Mouse (Mus musculus): ENCODE measurements around the gene Adra2b.

Adra2b gene

DNA sequence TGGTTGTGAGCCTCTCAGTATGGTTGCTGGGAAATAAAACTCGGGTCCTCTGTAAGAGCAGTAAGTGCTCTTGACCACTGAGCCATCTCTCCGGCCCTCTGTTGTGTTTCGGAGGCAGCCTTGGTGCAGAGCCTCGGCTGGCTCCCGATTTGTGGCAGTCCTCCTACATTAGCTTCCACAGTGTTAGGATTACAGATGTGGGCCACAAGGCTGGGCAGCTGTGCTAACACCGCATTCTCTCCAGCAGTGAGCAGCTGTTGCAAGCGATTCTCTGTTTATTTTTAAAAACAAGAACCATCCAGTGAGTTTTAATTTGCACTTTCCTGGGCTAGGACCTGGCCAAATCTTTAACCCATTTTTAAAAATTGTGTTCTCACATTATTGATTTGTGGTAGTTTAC lies 20.9 kb downstream of the Adra2b start:
- DNase-seq (ENCODE audit: low spot score) = no peak

DNA sequence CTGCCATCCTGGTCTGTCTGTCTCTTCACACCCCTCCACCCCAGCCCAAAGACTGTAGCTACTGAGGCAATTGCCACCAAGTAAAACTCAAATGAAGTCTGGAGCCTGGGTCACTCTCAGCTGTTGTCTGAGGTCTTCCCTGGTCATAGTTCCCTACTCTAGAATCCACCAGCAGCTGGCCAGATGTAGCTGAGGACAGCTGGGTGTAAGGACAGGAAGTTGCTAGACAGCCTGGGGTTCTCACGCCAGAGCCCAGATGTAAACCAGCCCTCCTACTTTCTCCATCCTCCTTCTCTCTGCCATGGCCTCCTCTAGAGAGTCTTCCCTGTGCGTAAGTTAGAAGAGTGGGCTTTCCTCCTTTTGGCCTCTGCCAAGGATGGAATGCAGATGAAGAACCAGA lies 24.5 kb downstream of the Adra2b start:
- DNase-seq (ENCODE audit: low spot score) = no peak

DNA sequence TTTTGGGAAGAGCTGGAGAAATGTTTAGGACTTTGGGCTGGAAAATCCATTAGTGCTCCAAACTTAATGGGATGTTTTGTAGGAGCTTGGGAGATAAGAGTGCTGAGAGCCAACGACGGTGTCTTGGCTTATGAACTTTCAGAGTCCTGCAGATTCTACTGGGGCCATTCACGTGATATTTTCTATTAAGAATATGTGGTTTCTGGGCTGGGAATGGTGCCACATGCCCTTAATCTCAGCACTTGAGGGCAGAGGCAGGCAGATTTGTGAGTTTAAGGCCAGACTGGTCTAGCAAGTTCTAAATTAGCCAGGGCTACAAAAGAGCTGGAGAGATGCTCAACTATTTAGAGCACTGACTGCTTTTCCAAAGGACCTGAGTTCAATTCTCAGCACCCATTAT lies 27.3 kb downstream of the Adra2b start:
- no peak for DNase-seq (ENCODE audit: low spot score)

DNA sequence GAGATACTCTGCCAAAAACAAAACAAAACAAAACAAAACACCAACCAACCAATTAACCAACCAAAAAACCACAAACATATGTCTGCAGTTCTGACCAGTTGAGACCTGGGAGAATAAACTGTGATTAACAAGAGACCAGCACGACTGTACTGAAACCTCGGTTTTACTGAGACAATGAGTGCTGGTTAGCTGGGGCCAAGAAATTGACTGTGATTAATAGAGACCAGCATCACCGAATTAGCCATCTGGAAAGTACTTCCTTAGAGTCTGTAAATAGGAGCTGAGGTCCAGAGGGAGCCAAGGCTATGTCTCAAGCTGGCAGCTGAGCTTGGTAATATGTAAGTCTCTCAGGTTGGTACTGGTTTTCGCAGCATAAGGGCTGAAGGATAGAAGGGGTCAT lies 27.8 kb downstream of the Adra2b start:
- DNase-seq (ENCODE audit: low spot score) = no peak

DNA sequence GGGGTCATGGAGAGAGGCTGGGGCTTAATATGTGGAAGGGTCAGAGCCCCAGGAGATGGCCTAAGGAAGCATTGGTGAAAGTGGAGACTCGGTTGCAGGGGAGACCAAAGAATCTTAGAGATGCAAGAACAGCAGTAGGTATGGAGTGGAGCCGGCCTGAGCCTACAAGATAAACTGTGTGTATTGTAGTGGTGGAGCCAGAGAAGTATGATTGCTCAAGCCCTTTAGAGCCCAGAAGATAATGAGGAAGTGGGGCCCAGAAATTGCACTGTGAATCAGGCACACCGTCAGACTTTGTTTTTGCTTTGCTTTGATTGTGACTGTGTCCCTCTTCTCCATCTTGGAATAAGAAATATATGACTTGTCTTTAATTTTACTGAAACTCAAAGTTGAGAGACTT lies 28.3 kb downstream of the Adra2b start:
- no peak for DNase-seq (ENCODE audit: low spot score)

DNA sequence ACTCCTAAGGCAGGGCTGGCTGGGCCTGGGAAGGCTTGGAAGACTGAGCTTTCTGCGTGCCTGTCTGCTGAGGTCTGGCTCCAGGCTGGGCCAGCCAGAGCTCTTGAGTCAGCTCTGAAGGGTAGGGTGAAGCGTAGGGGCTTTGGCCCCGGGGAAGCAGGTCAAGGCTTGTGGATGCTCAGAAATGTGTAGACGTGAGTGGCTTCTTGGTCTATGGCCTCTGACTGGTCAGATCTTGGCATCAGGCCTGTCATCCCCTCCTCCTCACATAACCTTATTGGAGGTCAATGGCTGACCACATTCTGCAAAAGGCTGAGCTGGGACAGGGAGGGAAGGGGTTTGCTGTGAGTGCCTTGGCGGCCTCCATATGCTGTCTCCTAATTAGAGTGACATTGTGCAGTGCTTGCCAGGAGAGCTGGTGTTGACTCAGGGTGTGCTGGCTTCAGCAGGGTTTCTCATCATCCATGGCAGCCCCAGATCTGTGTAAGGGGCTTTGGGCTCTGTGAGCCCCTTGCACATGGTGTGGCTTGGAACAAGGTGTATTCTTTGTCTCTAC lies 31.7 kb downstream of the Adra2b start:
- no peak for DNase-seq (ENCODE audit: low spot score)

DNA sequence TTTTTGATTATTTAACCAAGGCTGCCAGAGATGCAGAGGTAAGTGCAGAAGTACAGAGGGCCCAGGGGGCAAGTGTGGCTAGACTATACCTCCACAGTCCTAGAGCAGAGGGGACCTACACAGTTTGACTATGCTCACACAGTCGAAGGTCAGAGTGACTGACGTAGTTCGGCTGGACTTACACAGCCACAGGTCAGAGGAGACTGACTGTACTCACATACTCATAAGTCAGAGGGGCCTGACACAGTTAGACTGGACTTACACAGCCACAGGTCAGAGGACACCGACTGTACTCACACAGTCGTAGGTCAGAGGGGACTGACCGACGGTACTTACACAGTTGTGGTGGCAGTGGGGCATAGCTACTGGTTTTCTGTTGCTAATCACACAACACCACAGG lies 35.7 kb downstream of the Adra2b start:
- DNase-seq (ENCODE audit: low spot score) = no peak

DNA sequence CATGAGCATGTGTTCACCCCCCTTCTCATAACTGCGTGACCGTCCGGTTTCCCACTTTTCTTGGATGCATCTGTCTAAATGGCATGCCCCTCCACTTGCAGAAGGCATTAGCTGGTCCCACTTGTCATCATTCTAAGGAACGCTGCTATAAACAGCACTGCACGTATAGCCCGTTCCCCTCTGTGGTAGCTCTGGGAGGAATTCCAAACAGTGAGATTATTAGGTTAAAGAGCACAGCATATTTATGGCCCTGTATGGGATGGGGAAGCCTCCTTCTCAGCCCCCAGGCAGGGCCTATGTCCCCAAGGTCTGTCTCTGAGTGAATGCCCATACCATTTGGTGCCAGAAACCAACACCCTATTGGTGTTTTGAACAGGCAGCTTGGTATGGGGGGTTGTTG lies 48.1 kb downstream of the Adra2b start:
- no peak for DNase-seq (ENCODE audit: low spot score)

DNA sequence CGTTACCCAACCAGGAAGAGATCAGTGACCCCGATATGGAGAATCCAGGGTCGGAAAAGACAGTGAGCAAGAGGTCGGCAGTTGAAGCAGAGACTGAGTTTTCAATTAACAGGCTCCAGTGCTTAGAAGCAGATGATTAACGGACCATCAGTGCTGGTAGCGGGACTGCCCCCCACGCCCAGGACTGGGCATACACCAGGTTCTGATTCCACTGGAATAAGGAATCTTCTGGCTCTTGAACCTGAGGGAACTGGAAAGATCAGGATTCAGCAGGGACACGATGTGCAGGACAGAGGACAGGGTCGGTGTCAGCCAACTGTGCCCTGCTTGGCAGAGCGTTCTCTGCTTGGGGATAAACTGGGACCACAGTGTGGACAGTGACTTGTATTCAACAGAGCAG lies 52.8 kb downstream of the Adra2b start:
- DNase-seq (ENCODE audit: low spot score) = no peak

DNA sequence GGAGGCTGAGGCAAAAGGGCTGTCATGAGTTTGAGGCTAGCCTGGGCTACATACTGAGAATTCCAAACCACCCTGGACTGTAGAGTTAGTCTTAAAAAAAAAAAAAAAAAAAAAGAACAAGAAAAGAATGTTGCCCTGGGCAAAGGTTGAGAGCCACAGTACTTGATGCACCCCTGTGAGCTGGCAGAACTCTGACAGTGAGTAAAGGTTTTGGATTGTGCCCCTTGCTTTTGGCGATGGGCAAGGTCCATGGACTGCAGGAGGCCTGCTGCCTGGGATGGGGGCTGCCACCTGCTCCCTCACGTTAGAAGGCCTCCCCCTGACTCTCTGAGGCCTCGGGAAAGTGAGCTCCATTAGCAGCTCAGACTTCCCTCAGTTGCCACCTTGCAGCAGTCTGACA lies 53.7 kb downstream of the Adra2b start:
- DNase-seq (ENCODE audit: low spot score) = no peak

Data from urinary bladder, postnatal 14 days (tissue).